Mouse (Mus musculus) G1E (cell line): ENCODE data around the gene Ppp3ca. TPM values are rescaled to one million over a fixed set of nuclear protein-coding genes. Genes with fewer than 3 reads are reported as not detected.

ENCODE experiments used
- ATAC-seq: 2 replicates; pipeline ENCODE4 v1.8.0; 2016; ENCODE audit warnings: mild to moderate bottlenecking; ENCODE audit not compliant: insufficient number of reproducible peaks, poor library complexity, low FRiP score, severe bottlenecking; ENCODE audit errors: extremely low read depth
- DNase-seq: peaks from one replicate; pipeline ENCODE4 v3.0.0; 2012; ENCODE audit warnings: low spot score
- H3K27me3 ChIP-seq: 2 replicates; pipeline ENCODE4 v1.6.1; 2012; ENCODE audit warnings: mild to moderate bottlenecking, low read length, inconsistent platforms; ENCODE audit not compliant: insufficient read depth
- H3K36me3 ChIP-seq: replicated peaks from 2 replicates; pipeline ENCODE3; 2012; ENCODE audit warnings: mild to moderate bottlenecking, inconsistent platforms
- H3K4me1 ChIP-seq: 2 replicates; pipeline ENCODE4 v1.6.1; 2012; ENCODE audit warnings: low read depth, low read length, inconsistent platforms, mixed read lengths; ENCODE audit not compliant: insufficient read depth
- H3K4me3 ChIP-seq: 2 replicates; pipeline ENCODE4 v1.5.1; 2012; ENCODE audit warnings: low read depth, mild to moderate bottlenecking, inconsistent platforms, low read length, moderate library complexity, mixed read lengths
- H3K9me3 ChIP-seq: replicated peaks from 2 replicates; pipeline ENCODE4 v1.6.1; 2012; ENCODE audit warnings: inconsistent platforms
- CTCF ChIP-seq: IDR thresholded peaks from 2 replicates; pipeline ENCODE4 v1.5.1; 2012; ENCODE audit warnings: low read depth, low read length, inconsistent platforms, mixed read lengths
- GATA1 ChIP-seq: IDR thresholded peaks from 2 replicates; pipeline ENCODE4 v1.6.1; 2012; ENCODE audit warnings: borderline replicate concordance, low read length, inconsistent platforms, mixed read lengths
- GATA2 ChIP-seq: IDR thresholded peaks from 2 replicates; pipeline ENCODE4 v1.6.1; 2012; ENCODE audit warnings: low read depth, low read length, inconsistent platforms, borderline replicate concordance
- POLR2AphosphoS5 ChIP-seq: IDR thresholded peaks from 2 replicates; pipeline ENCODE4 v1.6.1; 2012; ENCODE audit warnings: low read depth, low read length, inconsistent platforms; ENCODE audit not compliant: insufficient replicate concordance
- TAL1 ChIP-seq: conservative IDR thresholded peaks from 2 replicates; pipeline ENCODE4 v1.6.1; 2012; ENCODE audit warnings: low read depth, low read length, inconsistent platforms, mixed read lengths
- polyA plus RNA-seq: library from polyadenylated mRNA; stranded (reverse); fragments of >175 nt; gene quantifications from 2 replicates; pipeline ENCODE4 v1.2.3, GENCODE M21; 2012
- total RNA-seq, 2 experiments: library from RNA; stranded (forward) in 1 of 2; stranded (reverse) in 1 of 2; fragments of 200-1000 nt in 1 of 2; fragments of >200 nt in 1 of 2; fragmentation: Nextera tagmentation in 1 of 2; gene quantifications; 2 replicates each; pipeline ENCODE4 v1.2.3; 2014 to 2017

Gene Ppp3ca
- total and polyA plus RNA-seq, 3 experiments: 49.6 to 74.2 (median 52.8) TPM

- no peak for DNase-seq
- no peaks in the 10 kb centered on the region for H3K9me3 ChIP-seq
- no peaks in the 10 kb centered on the region for H3K27me3 ChIP-seq
- ATAC-seq: no peak
- TF ChIP-seq GATA2: no peak
- TF ChIP-seq CTCF: no peak
- TF ChIP-seq GATA1: no peak
- TF ChIP-seq POLR2AphosphoS5: no peak
- TF ChIP-seq TAL1: no peak
- no peaks in the 10 kb centered on the region for H3K4me1 ChIP-seq
- H3K4me3 ChIP-seq: no peak overlapping the region
- no peaks in the 10 kb centered on the region for H3K36me3 ChIP-seq
Observed at GRCm38 (mm10) chr3:136982021-136982420, 312.1 kb downstream of the Ppp3ca start.

DNA sequence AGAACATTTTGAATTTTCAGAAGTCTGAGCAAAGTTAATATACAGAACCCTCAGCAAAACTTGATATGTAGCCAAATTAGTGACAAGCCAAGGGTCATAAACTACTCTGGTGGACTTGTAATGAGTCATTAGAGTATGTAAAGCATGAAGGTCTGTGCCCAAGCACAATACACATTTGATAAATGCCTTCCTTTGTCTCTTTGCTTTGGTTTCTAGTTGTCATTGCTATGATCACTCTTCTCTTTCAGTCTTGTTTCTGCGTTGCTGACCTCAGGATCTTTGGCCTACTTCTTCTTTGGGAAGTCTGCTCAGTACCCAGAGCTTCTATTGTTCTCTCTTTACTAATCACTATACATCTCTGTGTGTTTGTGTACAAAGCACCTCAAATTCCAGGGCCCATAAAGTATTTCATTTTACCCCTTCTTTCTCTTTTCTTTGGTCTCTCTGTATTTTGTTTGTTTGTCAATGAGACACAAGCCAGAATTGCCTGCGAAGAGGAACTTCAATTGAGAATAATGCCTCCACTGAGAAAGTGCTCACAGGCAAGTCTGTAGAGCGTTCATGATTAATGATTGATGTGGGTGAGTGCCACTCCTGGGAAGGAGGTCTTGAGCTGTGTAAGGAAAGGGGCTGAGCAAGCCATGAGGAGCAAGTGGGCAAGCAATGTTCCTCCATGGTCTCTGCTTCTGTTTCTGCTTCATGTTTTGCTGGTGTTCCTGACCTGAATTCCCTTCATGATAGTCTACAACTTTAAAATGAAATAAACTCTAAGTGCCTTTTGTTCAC, 316.4 kb downstream of the Ppp3ca start:
- H3K4me1 ChIP-seq: no peaks in the 10 kb centered on the region
- H3K4me3 ChIP-seq: no peak overlapping the region
- no peak for DNase-seq
- H3K36me3 ChIP-seq: no peaks in the 10 kb centered on the region
- H3K9me3 ChIP-seq: no peaks in the 10 kb centered on the region
- no peak for ATAC-seq
- TF ChIP-seq CTCF (no peak), GATA1 (no peak), POLR2AphosphoS5 (no peak), TAL1 (no peak), GATA2 (no peak)
- H3K27me3 ChIP-seq: no peaks in the 10 kb centered on the region
